Mouse (Mus musculus): ENCODE measurements around the gene Cfap99.

The Cfap99 gene

DNA sequence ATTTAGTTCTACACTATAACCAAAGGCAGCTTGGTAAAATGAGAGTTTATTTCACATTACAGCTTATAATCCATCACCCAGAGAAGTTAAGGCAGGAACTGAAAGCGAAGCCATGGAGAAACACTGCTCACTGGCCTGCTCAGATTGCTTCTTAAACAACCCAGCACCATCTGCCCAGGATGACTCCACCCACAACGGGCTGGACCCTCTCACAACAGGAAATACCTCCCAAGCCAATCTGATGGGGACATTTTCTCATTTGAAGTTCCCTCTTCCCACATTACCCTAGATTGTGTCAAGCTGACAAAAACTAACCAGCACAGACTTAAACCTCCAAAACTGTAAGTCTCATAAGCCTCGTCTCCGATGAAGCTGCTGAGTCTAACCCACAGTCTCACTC lies 10.3 kb upstream of the Cfap99 start:
- no peak for DNase-seq (ENCODE audit: low spot score)

- DNase-seq (ENCODE audit: low spot score) = no peak
Observed at GRCm38 (mm10) chr5:34279214-34279613, 9.2 kb upstream of the Cfap99 start.

GRCm38 (mm10) chr5:34280976-34281375 lies 7.4 kb upstream of the Cfap99 start:
- no peak for DNase-seq (ENCODE audit: low spot score)

GRCm38 (mm10) chr5:34283355-34283754 lies 5.0 kb upstream of the Cfap99 start:
- no peak for DNase-seq (ENCODE audit: low spot score)

GRCm38 (mm10) chr5:34284156-34284750 lies 4.1 kb upstream of the Cfap99 start:
- DNase-seq (ENCODE audit: low spot score) = no peak

DNA sequence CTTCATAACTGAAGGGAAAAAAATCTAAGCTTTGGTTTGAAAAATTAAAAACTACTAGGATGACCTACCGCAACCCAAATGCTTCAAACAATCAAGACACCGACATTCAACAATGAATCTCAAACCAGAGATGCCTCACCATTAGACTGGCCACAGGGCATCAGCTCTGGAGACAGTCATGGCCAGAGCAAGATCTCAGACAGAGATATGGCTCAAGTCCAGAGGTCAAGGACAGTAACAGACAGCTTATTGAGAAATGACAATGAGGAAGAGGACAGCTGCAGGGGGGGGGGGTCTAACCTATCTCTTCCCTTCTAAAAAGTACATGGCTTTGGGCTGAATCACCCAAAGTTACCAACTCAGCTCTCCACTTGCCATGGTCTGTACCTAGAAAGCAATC lies 3.1 kb upstream of the Cfap99 start:
- DNase-seq (ENCODE audit: low spot score) = no peak

DNA sequence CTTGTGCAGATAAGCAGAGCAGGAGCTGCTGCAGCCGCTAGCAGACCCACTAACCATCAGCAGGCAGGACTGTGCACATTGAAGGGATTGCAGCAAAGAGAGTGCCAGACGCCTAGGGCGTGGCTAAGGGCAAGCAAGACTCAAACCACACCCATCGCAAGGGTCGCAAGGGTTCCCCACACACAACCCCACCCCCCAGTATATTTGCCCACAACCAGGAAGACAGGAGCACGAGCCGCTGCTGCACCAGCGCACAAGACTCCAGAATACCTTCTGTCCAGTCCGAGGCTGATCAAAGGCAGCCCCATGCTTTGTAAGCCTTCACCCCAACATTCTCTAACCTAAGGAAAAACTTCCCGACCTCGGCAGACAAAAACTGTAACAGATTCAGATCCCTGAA lies 1.9 kb upstream of the Cfap99 start:
- DNase-seq (ENCODE audit: low spot score) = peak; percentile 35

DNA sequence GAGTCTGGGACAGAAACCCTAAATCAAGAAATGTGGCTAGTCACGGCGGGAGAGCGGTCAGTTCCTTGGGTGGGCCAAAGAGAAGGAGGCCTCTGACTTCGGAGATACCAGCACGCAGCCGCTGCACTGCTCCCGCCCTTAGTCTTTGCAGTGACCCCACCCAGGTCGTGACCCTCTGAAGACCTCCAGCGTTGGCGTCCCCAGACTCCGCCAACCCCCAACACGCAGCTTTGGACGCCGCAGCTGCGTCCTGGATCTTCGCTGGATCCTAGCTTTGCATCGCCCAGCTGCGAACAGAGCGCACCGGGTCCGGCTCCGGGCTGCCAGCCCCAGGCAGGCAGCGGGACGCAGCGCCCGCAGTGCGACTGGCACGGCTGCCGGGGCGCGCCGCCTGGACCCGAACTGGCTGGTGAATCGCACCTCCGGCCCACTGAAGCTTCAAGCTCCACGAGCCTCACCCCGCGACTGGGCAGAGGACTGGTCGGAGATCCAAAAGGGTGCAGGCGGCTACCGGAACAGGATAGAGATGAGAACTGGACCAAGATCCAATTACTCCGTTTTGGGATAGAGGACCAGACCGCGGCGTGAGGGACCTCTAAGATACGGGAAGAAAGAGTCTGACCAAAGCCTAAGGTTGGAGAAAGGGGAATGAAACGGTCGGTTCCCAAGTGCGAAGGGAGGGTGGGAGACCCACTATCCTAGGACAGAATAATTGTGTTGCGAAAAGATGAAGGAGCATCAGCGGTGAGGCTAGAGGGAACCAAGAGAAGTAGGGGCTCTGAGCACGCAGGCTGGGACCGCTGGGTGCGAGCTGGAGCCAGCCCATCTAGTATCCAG lies 1.2 kb upstream of the Cfap99 start:
- peak; percentile 65 for DNase-seq (ENCODE audit: low spot score)

- DNase-seq (ENCODE audit: low spot score) = no peak
Observed at GRCm38 (mm10) chr5:34287838-34288145, 608 bp upstream of the Cfap99 start.

- DNase-seq (ENCODE audit: low spot score) = no peak
Observed at GRCm38 (mm10) chr5:34289286-34289685, 886 bp downstream of the Cfap99 start.

- DNase-seq (ENCODE audit: low spot score) = no peak
Observed at GRCm38 (mm10) chr5:34293363-34293762, 5.0 kb downstream of the Cfap99 start.

DNA sequence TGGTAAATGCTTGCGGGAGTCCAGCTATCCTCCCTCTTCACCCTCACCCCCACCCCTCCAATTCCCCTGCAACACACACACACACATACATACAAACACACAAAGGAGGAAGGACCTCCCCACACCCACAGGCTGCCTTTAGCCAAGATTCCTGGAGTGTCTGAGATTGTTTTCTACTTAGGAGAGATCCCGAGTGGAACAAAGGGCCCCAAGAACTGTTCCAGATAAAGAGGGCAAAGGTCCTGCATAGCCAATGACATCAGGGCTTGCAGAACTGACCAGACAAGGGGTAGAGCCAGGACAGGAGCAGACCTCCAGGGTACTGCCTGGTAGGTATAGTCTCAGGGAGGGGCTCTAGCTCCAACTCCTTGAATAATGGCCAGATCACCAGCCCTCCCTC lies 6.3 kb downstream of the Cfap99 start:
- no peak for DNase-seq (ENCODE audit: low spot score)

DNA sequence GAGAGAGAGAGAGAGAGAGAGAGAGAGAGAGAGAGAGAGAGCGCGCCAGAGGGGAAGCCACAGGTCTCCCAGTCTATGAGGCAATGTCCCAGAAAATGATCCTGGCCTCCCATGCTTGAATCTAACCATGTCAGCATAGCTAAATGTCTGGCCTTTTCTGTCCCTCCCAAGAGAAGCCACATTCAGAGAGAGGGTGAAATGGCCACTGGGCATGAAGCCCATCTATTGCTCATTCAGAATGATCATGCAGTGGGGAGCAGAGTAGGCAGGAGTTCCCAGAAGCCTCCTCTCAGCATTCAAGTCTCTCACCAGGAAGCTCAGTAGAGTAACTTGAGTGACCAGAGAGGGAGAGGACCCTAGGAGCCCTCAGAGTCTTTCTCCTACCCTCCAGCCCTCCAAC lies 6.7 kb downstream of the Cfap99 start:
- DNase-seq (ENCODE audit: low spot score) = no peak

DNA sequence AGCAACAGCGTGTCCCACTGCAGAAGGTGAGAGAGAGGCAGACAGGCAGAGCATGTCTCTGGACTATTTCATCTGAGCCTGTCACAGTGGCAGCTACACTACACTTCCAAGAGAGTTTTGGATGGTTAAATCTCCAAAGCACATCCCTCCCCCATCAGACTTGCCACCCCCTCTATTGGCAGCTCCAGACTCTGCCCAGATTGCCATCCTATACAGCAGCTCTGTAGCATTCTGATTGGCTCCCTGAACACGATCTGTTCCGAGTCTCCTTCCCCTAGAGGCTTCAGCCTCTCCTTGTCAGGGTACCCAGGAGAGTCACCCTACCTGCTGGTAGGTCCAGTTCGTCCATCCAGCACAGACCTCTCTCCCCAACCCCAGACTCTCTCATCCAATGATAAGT lies 9.7 kb downstream of the Cfap99 start:
- no peak for DNase-seq (ENCODE audit: low spot score)

DNA sequence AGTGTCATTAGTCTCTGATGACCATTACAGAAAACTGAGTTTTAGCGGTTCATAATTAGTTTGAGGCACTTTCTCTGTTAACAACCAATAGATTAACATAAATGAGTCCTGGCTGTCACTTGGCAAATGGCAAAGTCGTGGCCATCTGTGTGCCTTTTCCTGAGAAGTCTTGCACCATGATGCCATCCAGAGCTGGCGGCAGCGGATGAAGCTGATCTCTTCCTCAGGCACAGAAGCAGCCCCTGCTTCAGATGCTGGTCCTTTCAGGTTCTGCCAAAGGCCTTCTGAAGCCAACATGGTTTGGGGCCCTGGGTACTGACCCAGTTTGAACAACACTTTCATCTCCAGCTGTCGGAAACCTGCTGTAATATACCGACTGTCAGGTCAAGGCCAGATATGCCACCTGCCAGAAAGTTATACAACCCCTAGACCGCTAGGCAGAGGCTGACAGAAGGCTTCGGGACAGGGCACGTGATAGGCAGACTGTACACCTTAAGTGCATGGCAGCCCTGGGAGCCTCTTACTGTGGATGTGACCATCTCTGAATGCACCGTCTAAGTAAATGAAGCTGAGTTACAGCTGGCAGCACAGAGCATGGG lies 10.6 kb downstream of the Cfap99 start:
- DNase-seq (ENCODE audit: low spot score) = no peak

- no peak for DNase-seq (ENCODE audit: low spot score)
Observed at GRCm38 (mm10) chr5:34302377-34302776, 14.0 kb downstream of the Cfap99 start.

DNA sequence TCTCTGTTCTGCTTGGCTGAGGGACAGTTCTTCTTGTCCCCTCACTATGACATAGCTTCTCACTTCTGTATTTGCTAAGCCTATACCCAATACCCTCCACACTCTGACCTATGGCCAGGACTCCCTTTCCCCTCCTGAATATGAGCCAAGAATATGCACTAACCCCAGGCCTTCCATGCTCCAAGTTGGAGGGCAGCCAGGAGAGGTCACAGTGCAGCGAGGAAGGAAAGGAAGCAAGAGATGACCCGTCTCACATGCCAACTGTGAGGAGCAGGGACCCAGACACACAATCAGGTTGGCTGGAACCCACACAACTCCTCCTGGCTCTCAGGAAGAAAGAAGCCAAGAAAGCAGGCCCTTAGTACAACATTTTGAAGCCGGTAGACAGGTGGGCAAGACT lies 20.6 kb downstream of the Cfap99 start:
- no peak for DNase-seq (ENCODE audit: low spot score)

- DNase-seq (ENCODE audit: low spot score) = no peak
Observed at GRCm38 (mm10) chr5:34319491-34320034, 31.2 kb downstream of the Cfap99 start.

DNA sequence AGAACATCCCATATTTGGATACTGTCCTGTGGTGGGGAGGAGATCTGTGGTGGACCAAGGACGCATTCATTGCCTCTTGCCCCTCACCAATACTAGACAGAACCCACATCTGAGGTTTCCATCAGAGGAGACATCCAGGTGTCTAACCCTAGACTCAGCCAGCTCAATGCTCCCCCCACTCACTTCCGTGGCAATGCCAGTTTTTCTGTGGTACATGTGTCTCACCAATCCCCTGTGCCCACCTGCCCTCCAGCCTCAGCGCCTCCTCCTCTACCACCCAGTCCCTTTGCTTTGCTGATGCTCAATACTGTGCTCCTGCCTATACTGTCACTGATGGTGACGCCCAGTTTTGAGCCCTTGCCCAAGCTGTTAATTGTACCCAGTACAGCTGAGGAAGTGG lies 32.8 kb downstream of the Cfap99 start:
- DNase-seq (ENCODE audit: low spot score) = no peak

- no peak for DNase-seq (ENCODE audit: low spot score)
Observed at GRCm38 (mm10) chr5:34325286-34325685, 36.9 kb downstream of the Cfap99 start.

GRCm38 (mm10) chr5:34326249-34326691 lies 37.9 kb downstream of the Cfap99 start:
- DNase-seq (ENCODE audit: low spot score) = peak; percentile 28

- DNase-seq (ENCODE audit: low spot score) = peak; percentile 58
Observed at GRCm38 (mm10) chr5:34326875-34327576, 38.6 kb downstream of the Cfap99 start.

DNA sequence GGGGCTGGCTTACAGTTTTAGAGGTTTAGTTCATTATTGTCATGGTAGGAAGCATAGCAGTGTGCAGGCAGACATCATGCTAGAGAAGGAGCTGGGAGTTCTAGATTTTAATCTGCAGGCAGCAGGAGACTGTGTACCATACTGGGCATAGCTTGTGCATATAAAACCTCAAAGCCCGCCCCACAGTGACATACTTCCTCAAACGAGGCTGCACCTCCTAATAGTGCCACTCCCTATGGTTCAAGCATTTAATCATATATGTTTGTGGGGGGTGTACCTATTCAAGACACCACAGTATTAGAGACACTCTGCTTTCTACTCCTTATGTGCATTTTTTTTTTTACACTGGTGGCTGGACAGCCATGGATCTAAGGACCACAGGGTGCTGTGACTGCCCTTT lies 41.7 kb downstream of the Cfap99 start:
- no peak for DNase-seq (ENCODE audit: low spot score)

Measured in embryo, embryonic 10.5 days (tissue).